12 mouse cellular contexts compared by ENCODE assay signal in genomic region chr6:127133433-127134245, GRCm38 (mm10). TPM values are rescaled to one million over a fixed set of nuclear protein-coding genes. Genes with fewer than 3 reads are reported as not detected.
A peak's percentile ranks its signal among the peaks of the same experiment; 100 is the strongest.
DNase-seq lines count a peak whose midpoint lies in the region; ATAC-seq and TF ChIP-seq lines count a peak whose summit lies in the region.
"Had no signal": no experiment of that assay in that cellular context is flagged by ENCODE, and none has a peak within 500 bp of the region (broad histone marks: within the 10 kb centered on the region; RNA-seq: fewer than 3 reads in every experiment).

No protein-coding gene starts in this region.

- H3K27ac ChIP-seq in heart, embryonic 10.5 days = no peak overlapping the region
- no peak overlapping the region for H3K27ac ChIP-seq in embryonic facial prominence, embryonic 14.5 days (replicated peaks; ENCODE audit: low read depth, low read length)
- H3K27ac ChIP-seq in hindbrain, embryonic 12.5 days = no peak overlapping the region; the same call in 1 of the 2 replicates
- no peak overlapping the region for H3K27ac ChIP-seq in midbrain, postnatal 0 days (ENCODE audit: low read depth, low read length)

- no peak overlapping the region for H3K4me2 ChIP-seq in embryonic facial prominence, embryonic 14.5 days (ENCODE audit: low read depth, low read length)
- H3K4me2 ChIP-seq in hindbrain, embryonic 12.5 days (replicated peaks) = peak overlapping the region; percentile 34
- peak overlapping the region; percentile 49 for H3K4me2 ChIP-seq in midbrain, postnatal 0 days (ENCODE audit: low read depth, low read length, poor library complexity, severe bottlenecking)

- H3K9me3 ChIP-seq in heart, embryonic 10.5 days = no peaks in the 10 kb centered on the region
- H3K9me3 ChIP-seq in embryonic facial prominence, embryonic 14.5 days (ENCODE audit: control insufficient read depth, low read length) = no peaks in the 10 kb centered on the region
- H3K9me3 ChIP-seq in hindbrain, embryonic 12.5 days (replicated peaks) = no peaks in the 10 kb centered on the region
- no peaks in the 10 kb centered on the region for H3K9me3 ChIP-seq in midbrain, postnatal 0 days (ENCODE audit: low read length)

- 0 out of 2 replicates have a peak, but pooled peaks have one; percentile 41 for ATAC-seq in embryonic facial prominence, embryonic 14.5 days (ENCODE audit: low read depth)
- peak; percentile 91 for ATAC-seq in hindbrain, embryonic 12.5 days (ENCODE audit: low FRiP score)
- ATAC-seq in midbrain, postnatal 0 days (ENCODE audit: low FRiP score) = peak; percentile 76

- H3K4me1 ChIP-seq in heart, embryonic 10.5 days = peaks cover 28% of the 10 kb centered on the region
- no peaks in the 10 kb centered on the region; the same call in 1 of the 2 replicates for H3K4me1 ChIP-seq in embryonic facial prominence, embryonic 14.5 days (ENCODE audit: control insufficient read depth, insufficient read depth, low read length)
- peaks cover 6% of the 10 kb centered on the region; the same call in 1 of the 2 replicates for H3K4me1 ChIP-seq in hindbrain, embryonic 12.5 days
- no peaks in the 10 kb centered on the region; the same call in 1 of the 2 replicates for H3K4me1 ChIP-seq in midbrain, postnatal 0 days (ENCODE audit: insufficient read depth, low read length)

- WGBS in heart, embryonic 10.5 days = 69% methylated on average over 16 of the region's 16 CpGs
- WGBS in embryonic facial prominence, embryonic 14.5 days = 67% methylated on average over 12 of the region's 16 CpGs
- WGBS in hindbrain, embryonic 12.5 days = 32% methylated on average over 16 of the region's 16 CpGs
- WGBS in midbrain, postnatal 0 days = 20% methylated on average over 15 of the region's 16 CpGs

- peaks cover 98% of the 10 kb centered on the region for H3K36me3 ChIP-seq in heart, embryonic 10.5 days
- peaks cover 96% of the 10 kb centered on the region for H3K36me3 ChIP-seq in embryonic facial prominence, embryonic 14.5 days (ENCODE audit: control insufficient read depth, insufficient read depth, low read length)
- H3K36me3 ChIP-seq in hindbrain, embryonic 12.5 days = peaks cover 19% of the 10 kb centered on the region
- no peaks in the 10 kb centered on the region for H3K36me3 ChIP-seq in midbrain, postnatal 0 days (ENCODE audit: insufficient read depth, low read length)

- H3K9ac ChIP-seq in embryonic facial prominence, embryonic 14.5 days (ENCODE audit: low read depth, low read length) = no peak overlapping the region
- H3K9ac ChIP-seq in hindbrain, embryonic 12.5 days = no peak overlapping the region
- no peak overlapping the region for H3K9ac ChIP-seq in midbrain, postnatal 0 days (replicated peaks; ENCODE audit: low read length, poor library complexity, severe bottlenecking)

- H3K4me3 ChIP-seq in heart, embryonic 10.5 days = no peak overlapping the region
- no peak overlapping the region for H3K4me3 ChIP-seq in embryonic facial prominence, embryonic 14.5 days (ENCODE audit: low read depth, low read length)
- no peak overlapping the region for H3K4me3 ChIP-seq in hindbrain, embryonic 12.5 days
- H3K4me3 ChIP-seq in midbrain, postnatal 0 days (ENCODE audit: low read depth, low read length) = peak overlapping the region; percentile 28
- H3K4me3 ChIP-seq: myocyte had no signal

- H3K27me3 ChIP-seq in heart, embryonic 10.5 days (ENCODE audit: insufficient read depth, poor library complexity, severe bottlenecking) = no peaks in the 10 kb centered on the region
- no peaks in the 10 kb centered on the region for H3K27me3 ChIP-seq in embryonic facial prominence, embryonic 14.5 days (replicated peaks; ENCODE audit: control insufficient read depth, insufficient read depth, low read length)
- H3K27me3 ChIP-seq in hindbrain, embryonic 12.5 days = no peaks in the 10 kb centered on the region
- H3K27me3 ChIP-seq in midbrain, postnatal 0 days (ENCODE audit: insufficient read depth, low read length) = no peaks in the 10 kb centered on the region

- TF ChIP-seq CTCF in midbrain, postnatal 0 days (IDR thresholded peaks at IDR 0.05) = no peak

- DNase-seq in heart, postnatal 4 days = peak; percentile 5
- DNase-seq in heart, embryonic 10.5 days (ENCODE audit: low spot score) = no peak
- no peak for DNase-seq in embryonic facial prominence, embryonic 14.5 days (ENCODE audit: low spot score)
- DNase-seq in midbrain, postnatal 0 days (ENCODE audit: low spot score) = peak; percentile 71
- no peak for DNase-seq in embryo, embryonic 10 days (ENCODE audit: low spot score)
- no peak for DNase-seq in urinary bladder, postnatal 14 days (ENCODE audit: low spot score)
- no peak for DNase-seq in gastrocnemius, postnatal 25 days
- DNase-seq: adrenal gland, adult 2 months; B cell, adult 2 months; kidney, adult 18-20 months had no signal

RNA-seq across cellular contexts. Expression of gene Ccnd2, which starts 18.4 kb away (rescaled TPM):
- 100 to 1,000 TPM; 282 to 291 TPM for total RNA-seq in heart, postnatal 4 days (2021)
- 914 and 924 TPM in 2 replicates for polyA plus RNA-seq in heart, embryonic 10.5 days (2016; fragmentation: Nextera tagmentation; extraction: Ambion mirVana)
- 757 and 796 TPM in 2 replicates for polyA plus RNA-seq in embryonic facial prominence, embryonic 14.5 days (2014; fragmentation: Nextera tagmentation; extraction: Ambion mirVana)
- 565 and 605 TPM in 2 replicates for polyA plus RNA-seq in hindbrain, embryonic 12.5 days (2016; fragmentation: Nextera tagmentation; extraction: Ambion mirVana)
- 13.9 and 14.5 TPM in 2 replicates for total RNA-seq in midbrain, postnatal 0 days (2014; rRNA removed)
- 95.6 and 106 TPM in 2 replicates for polyA plus RNA-seq in midbrain, postnatal 0 days (2015; fragmentation: Nextera tagmentation; extraction: Ambion mirVana)
- 10 to 100 TPM; 17.1 to 35.7 TPM for total RNA-seq in gastrocnemius, postnatal 25 days (2021)

RNA-seq across cellular contexts. Expression of gene Tigar, which starts 24.3 kb away (rescaled TPM):
- 10 to 100 TPM; 29.4 to 32.9 TPM for total RNA-seq in heart, postnatal 4 days (2021)
- 9.0 and 12.6 TPM in 2 replicates for polyA plus RNA-seq in heart, embryonic 10.5 days (2016; fragmentation: Nextera tagmentation; extraction: Ambion mirVana)
- 1.8 and 3.3 TPM in 2 replicates for polyA plus RNA-seq in embryonic facial prominence, embryonic 14.5 days (2014; fragmentation: Nextera tagmentation; extraction: Ambion mirVana)
- polyA plus RNA-seq in hindbrain, embryonic 12.5 days (2016; fragmentation: Nextera tagmentation; extraction: Ambion mirVana) = 8.3 and 9.5 TPM in 2 replicates
- total RNA-seq in midbrain, postnatal 0 days (2014; rRNA removed) = 6.1 and 6.7 TPM in 2 replicates
- polyA plus RNA-seq in midbrain, postnatal 0 days (2015; fragmentation: Nextera tagmentation; extraction: Ambion mirVana) = 4.6 and 5.0 TPM in 2 replicates
- total RNA-seq in gastrocnemius, postnatal 25 days (2021) = 10 to 100 TPM; 40.9 to 48.8 TPM

Comparison
In these comparisons a context has a peak if more than half of its experiments do, and no peak if none do; other contexts are left out.
1. DNase-seq: peak in heart, postnatal 4 days (single experiment) and midbrain, postnatal 0 days (single experiment); none in heart, embryonic 10.5 days (single experiment), embryonic facial prominence, embryonic 14.5 days (single experiment), embryo, embryonic 10 days (single experiment), urinary bladder, postnatal 14 days (single experiment) and gastrocnemius, postnatal 25 days (single experiment).
2. ATAC-seq: peak in every context shown above with its lines; median percentile 91 in hindbrain, embryonic 12.5 days; 76 in midbrain, postnatal 0 days; 41 in embryonic facial prominence, embryonic 14.5 days.